Mouse (Mus musculus): ENCODE measurements around the gene Sall4. TPM values are rescaled to one million over a fixed set of nuclear protein-coding genes. Genes with fewer than 3 reads are reported as not detected.

Sall4 gene
- polyA plus RNA-seq, 1 experiment from 2014 or later = 2.3 TPM

DNA sequence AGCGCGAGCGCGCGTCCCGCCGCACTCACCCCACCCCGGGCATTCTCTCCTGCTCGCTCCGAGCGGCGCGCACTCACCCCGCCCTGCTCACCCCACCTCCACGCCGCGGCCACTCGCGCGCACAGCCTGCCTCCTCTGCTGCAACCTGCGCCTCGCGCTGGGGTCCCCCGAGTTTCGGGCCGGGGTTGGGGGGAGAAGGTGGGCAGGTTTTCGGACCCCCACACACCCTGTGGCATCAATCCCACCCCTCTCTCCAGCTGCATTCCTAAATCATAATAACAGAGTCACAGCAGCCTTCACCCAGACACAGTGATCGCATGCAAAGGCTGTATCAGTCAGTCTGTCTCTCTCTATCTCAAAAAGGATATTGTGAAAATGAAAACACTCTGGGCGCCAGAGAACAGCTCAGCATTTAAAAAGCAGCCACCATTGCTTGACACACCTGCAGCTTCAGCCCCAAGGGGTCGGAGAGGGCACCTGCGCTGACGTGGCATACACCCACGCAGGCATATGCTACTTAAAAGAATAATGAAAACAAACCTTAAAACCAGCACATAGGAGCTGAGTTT lies 25.6 kb downstream of the Sall4 start, which contains the start of gene Atp9a:
Gene Atp9a, minus strand, starts transcription at position 351 of the 569 bp plus-strand sequence.
- Histone ChIP-seq H3K9ac (peak within 1 kb of the TSS; percentile 88), H3K27ac (peak within 1 kb of the TSS; percentile 91), H3K4me2 (replicated peaks) (peak within 1 kb of the TSS; percentile 71), H3K4me1 (peaks cover 11% of the 10 kb centered on the region; the same call in 1 of the 2 replicates), H3K9me3 (replicated peaks) (no peaks in the 10 kb centered on the region), H3K4me3 (peak within 1 kb of the TSS; percentile 91), H3K36me3 (no peaks in the 10 kb centered on the region), H3K27me3 (no peaks in the 10 kb centered on the region)
- WGBS = 6% methylated on average over 33 of the region's 33 CpGs
- peak; percentile 61 for ATAC-seq (ENCODE audit: low FRiP score)

- no peaks in the 10 kb centered on the region for H3K36me3 ChIP-seq
- peak overlapping the region; percentile 71 for H3K4me2 ChIP-seq (replicated peaks)
- H3K4me3 ChIP-seq = peak overlapping the region; percentile 91
- H3K27ac ChIP-seq = peak overlapping the region; percentile 91
- H3K9ac ChIP-seq = peak overlapping the region; percentile 88
- 1% methylated on average over 36 of the region's 108 CpGs for WGBS
- peak; percentile 85 for ATAC-seq (ENCODE audit: low FRiP score)
- no peaks in the 10 kb centered on the region for H3K9me3 ChIP-seq (replicated peaks)
- H3K27me3 ChIP-seq = no peaks in the 10 kb centered on the region
- H3K4me1 ChIP-seq = peaks cover 11% of the 10 kb centered on the region; the same call in 1 of the 2 replicates
Observed at GRCm38 (mm10) chr2:168741273-168742058, 26.3 kb downstream of the Sall4 start.

GRCm38 (mm10) chr2:168740496-168740895 lies 27.2 kb downstream of the Sall4 start:
- peak overlapping the region; percentile 88 for H3K9ac ChIP-seq
- 88% methylated on average over 10 of the region's 10 CpGs for WGBS
- peaks cover 13% of the 10 kb centered on the region; the same call in 1 of the 2 replicates for H3K4me1 ChIP-seq

DNA sequence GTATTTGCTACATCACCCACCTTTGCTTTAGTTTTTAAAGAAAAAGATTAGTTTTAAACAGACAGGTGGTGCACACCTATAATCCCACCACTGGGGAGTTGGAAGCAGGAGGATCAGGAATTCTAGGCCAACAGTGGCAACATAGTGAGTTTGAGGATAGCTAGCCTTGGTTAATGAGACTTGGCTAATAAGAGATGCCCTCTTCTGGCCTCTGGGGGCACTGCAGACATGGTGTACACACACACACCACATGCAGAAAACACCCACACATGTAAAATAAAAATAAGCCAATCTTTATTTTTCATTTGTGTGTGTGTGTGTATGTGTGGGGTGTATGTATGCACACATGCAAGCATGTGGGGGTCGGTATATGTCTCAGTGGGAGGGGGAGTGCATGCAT lies 28.9 kb downstream of the Sall4 start:
- H3K4me1 ChIP-seq = peaks cover 19% of the 10 kb centered on the region
- H3K27ac ChIP-seq = no peak overlapping the region
- H3K9ac ChIP-seq = no peak overlapping the region
- H3K4me3 ChIP-seq = no peak overlapping the region
- WGBS = 91% methylated on average over 1 of the region's 1 CpGs
- no peak for ATAC-seq (ENCODE audit: low FRiP score)
- H3K9me3 ChIP-seq (replicated peaks) = no peaks in the 10 kb centered on the region
- no peaks in the 10 kb centered on the region for H3K27me3 ChIP-seq
- no peak overlapping the region for H3K4me2 ChIP-seq (replicated peaks)
- H3K36me3 ChIP-seq = no peaks in the 10 kb centered on the region

More at GRCm38 (mm10) chr2:168740496-168740895, 27.2 kb downstream of the Sall4 start:
- H3K36me3 ChIP-seq = no peaks in the 10 kb centered on the region
- peak overlapping the region; percentile 91 for H3K4me3 ChIP-seq
- H3K4me2 ChIP-seq (replicated peaks) = peak overlapping the region; percentile 71
- peak overlapping the region; percentile 91; the same call in 1 of the 2 replicates for H3K27ac ChIP-seq
- ATAC-seq (ENCODE audit: low FRiP score) = no peak
- no peaks in the 10 kb centered on the region for H3K27me3 ChIP-seq
- no peaks in the 10 kb centered on the region for H3K9me3 ChIP-seq (replicated peaks)

GRCm38 (mm10) chr2:168737878-168738277 lies 29.9 kb downstream of the Sall4 start:
- Histone ChIP-seq H3K36me3 (no peaks in the 10 kb centered on the region), H3K27ac (no peak overlapping the region), H3K4me3 (no peak overlapping the region), H3K4me2 (replicated peaks) (no peak overlapping the region), H3K4me1 (peaks cover 20% of the 10 kb centered on the region), H3K9me3 (replicated peaks) (no peaks in the 10 kb centered on the region), H3K9ac (no peak overlapping the region), H3K27me3 (no peaks in the 10 kb centered on the region)
- ATAC-seq (ENCODE audit: low FRiP score) = no peak
- WGBS = 76% methylated on average over 10 of the region's 10 CpGs

GRCm38 (mm10) chr2:168734023-168734422 lies 33.7 kb downstream of the Sall4 start:
- no peak overlapping the region for H3K9ac ChIP-seq
- H3K9me3 ChIP-seq (replicated peaks) = no peaks in the 10 kb centered on the region
- H3K4me3 ChIP-seq = no peak overlapping the region
- H3K27ac ChIP-seq = no peak overlapping the region
- H3K36me3 ChIP-seq = no peaks in the 10 kb centered on the region
- no peaks in the 10 kb centered on the region for H3K27me3 ChIP-seq
- WGBS = 53% methylated on average over 11 of the region's 11 CpGs
- peaks cover 36% of the 10 kb centered on the region for H3K4me1 ChIP-seq
- ATAC-seq (ENCODE audit: low FRiP score) = no peak
- H3K4me2 ChIP-seq (replicated peaks) = no peak overlapping the region

DNA sequence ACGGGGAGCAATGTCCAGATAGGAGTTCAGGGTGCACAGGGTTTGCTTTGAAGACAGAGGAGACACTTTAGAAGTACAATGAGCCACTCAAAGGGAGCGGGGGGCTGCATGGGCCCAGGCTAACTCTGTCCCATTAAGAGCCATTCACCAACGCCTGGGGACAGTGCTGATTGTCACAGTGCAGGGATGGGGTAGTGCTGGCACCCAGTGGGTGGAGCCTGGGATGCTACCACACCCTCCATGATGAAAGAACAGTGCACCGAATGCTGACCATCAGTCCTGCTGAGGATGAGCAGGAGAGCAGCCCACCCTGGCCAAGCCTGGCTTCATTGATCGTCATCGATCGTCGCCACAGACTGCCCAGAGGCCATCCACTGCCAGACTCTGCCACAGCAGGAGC lies 36.5 kb downstream of the Sall4 start:
- H3K27ac ChIP-seq = 0 out of 2 replicates have a peak overlapping the region, but pooled peaks have one; percentile 1
- 69% methylated on average over 8 of the region's 8 CpGs for whole genome bisulfite sequencing
- no peak for ATAC-seq (ENCODE audit: low FRiP score)

DNA sequence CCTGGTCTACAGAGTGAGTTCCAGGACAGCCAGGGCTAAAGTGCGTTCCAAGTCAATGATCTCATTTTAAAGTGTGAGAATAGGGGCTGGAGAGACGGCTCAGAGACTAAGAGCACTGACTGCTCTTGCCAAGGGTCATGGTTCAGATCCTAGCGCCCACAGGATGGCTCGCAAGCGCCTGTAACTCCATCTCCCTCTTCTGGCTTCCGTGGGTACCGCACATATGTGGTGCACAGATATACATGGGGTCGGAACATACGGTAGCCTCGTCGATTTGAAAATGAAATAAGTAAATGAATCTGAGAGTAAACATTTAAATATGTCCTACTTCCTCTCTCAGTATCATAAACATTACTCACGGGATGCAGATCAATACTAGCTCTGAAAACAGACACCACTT lies 38.0 kb downstream of the Sall4 start:
- Histone ChIP-seq H3K4me3 (no peak overlapping the region), H3K4me2 (replicated peaks) (no peak overlapping the region), H3K4me1 (peaks cover 40% of the 10 kb centered on the region), H3K9me3 (replicated peaks) (no peaks in the 10 kb centered on the region), H3K9ac (no peak overlapping the region), H3K36me3 (no peaks in the 10 kb centered on the region), H3K27me3 (no peaks in the 10 kb centered on the region), H3K27ac (no peak overlapping the region)
- no peak for ATAC-seq (ENCODE audit: low FRiP score)
- 81% methylated on average over 12 of the region's 12 CpGs for WGBS

More for the DNA sequence above, 36.5 kb downstream of the Sall4 start:
- H3K9me3 ChIP-seq (replicated peaks) = no peaks in the 10 kb centered on the region
- H3K27me3 ChIP-seq = no peaks in the 10 kb centered on the region
- no peak overlapping the region for H3K4me2 ChIP-seq (replicated peaks)
- H3K4me1 ChIP-seq = peaks cover 38% of the 10 kb centered on the region
- H3K4me3 ChIP-seq = no peak overlapping the region
- no peak overlapping the region for H3K9ac ChIP-seq
- no peaks in the 10 kb centered on the region for H3K36me3 ChIP-seq

- no peak for ATAC-seq (ENCODE audit: low FRiP score)
- H3K9me3 ChIP-seq (replicated peaks) = no peaks in the 10 kb centered on the region
- H3K27me3 ChIP-seq = no peaks in the 10 kb centered on the region
- H3K9ac ChIP-seq = no peak overlapping the region
- H3K36me3 ChIP-seq = no peaks in the 10 kb centered on the region
- H3K27ac ChIP-seq = no peak overlapping the region
- H3K4me1 ChIP-seq = peaks cover 34% of the 10 kb centered on the region
- H3K4me2 ChIP-seq (replicated peaks) = no peak overlapping the region
- 89% methylated on average over 12 of the region's 12 CpGs for WGBS
- no peak overlapping the region for H3K4me3 ChIP-seq
Observed at GRCm38 (mm10) chr2:168728045-168728444, 39.7 kb downstream of the Sall4 start.

GRCm38 (mm10) chr2:168726007-168726406 lies 41.7 kb downstream of the Sall4 start:
- no peaks in the 10 kb centered on the region for H3K36me3 ChIP-seq
- H3K9me3 ChIP-seq (replicated peaks) = no peaks in the 10 kb centered on the region
- no peak overlapping the region for H3K4me2 ChIP-seq (replicated peaks)
- no peaks in the 10 kb centered on the region for H3K27me3 ChIP-seq
- peak; percentile 84 for ATAC-seq (ENCODE audit: low FRiP score)
- H3K4me1 ChIP-seq = peaks cover 22% of the 10 kb centered on the region
- no peak overlapping the region for H3K4me3 ChIP-seq
- WGBS = 35% methylated on average over 6 of the region's 6 CpGs
- H3K27ac ChIP-seq = no peak overlapping the region
- no peak overlapping the region for H3K9ac ChIP-seq

GRCm38 (mm10) chr2:168721313-168721712 lies 46.4 kb downstream of the Sall4 start:
- Histone ChIP-seq H3K36me3 (no peaks in the 10 kb centered on the region), H3K9ac (no peak overlapping the region), H3K9me3 (replicated peaks) (no peaks in the 10 kb centered on the region), H3K27me3 (no peaks in the 10 kb centered on the region), H3K4me3 (no peak overlapping the region), H3K27ac (no peak overlapping the region), H3K4me1 (peaks cover 22% of the 10 kb centered on the region), H3K4me2 (replicated peaks) (no peak overlapping the region)
- WGBS = 88% methylated on average over 14 of the region's 14 CpGs
- ATAC-seq (ENCODE audit: low FRiP score) = no peak

DNA sequence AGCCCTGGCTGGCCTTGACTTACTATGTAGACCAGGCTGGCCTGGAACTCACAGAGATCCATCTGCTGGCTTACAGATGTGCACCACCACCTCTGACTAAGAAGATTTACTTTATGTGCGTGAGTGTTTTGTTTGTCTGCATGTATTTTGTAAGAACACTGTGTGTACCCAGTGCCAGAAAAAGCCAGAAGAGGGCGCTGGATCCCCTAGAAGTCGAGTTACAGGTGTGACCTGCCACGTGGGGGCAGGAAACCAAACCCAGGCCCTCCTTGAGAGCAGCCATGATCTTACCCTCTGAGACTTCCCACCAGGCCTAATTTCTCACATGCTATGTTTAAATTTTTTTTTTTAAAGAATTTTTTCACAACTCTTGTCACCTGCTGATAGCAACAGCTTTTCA lies 48.0 kb downstream of the Sall4 start:
- Histone ChIP-seq H3K4me2 (replicated peaks) (no peak overlapping the region), H3K4me1 (peaks cover 16% of the 10 kb centered on the region; the same call in 1 of the 2 replicates), H3K9me3 (replicated peaks) (no peaks in the 10 kb centered on the region), H3K27me3 (no peaks in the 10 kb centered on the region), H3K36me3 (no peaks in the 10 kb centered on the region), H3K9ac (no peak overlapping the region), H3K27ac (no peak overlapping the region), H3K4me3 (no peak overlapping the region)
- 67% methylated on average over 4 of the region's 4 CpGs for WGBS
- ATAC-seq (ENCODE audit: low FRiP score) = no peak
